Mouse (Mus musculus) NIH3T3 (cell line): ENCODE data around the gene Gm49425.
"Not testable (repeated sequence)": the region's sequence is repeated elsewhere in the genome, so short reads cannot be mapped to it uniquely, and the experiment has no call there.

ENCODE experiments used
- DNase-seq: peaks from one replicate; pipeline ENCODE4 v3.0.0-alpha.2; 2012; ENCODE audit warnings: low read depth

Gm49425 gene

GRCm38 (mm10) chr15:101517161-101517560, at the start of gene Gm49425:
Gene Gm49425 (minus strand): TSS chr15:101517261.
- not testable (repeated sequence) for DNase-seq

GRCm38 (mm10) chr15:101562850-101563249, 45.8 kb upstream of the Gm49425 start, which contains the start of gene Krt90:
Gene Krt90 (minus strand): TSS chr15:101562950.
- DNase-seq = no peak

GRCm38 (mm10) chr15:101558034-101558646, 41.1 kb upstream of the Gm49425 start:
- no peak for DNase-seq

- no peak for DNase-seq
These were observed 36.1 kb upstream of the Gm49425 start for GRCm38 (mm10) chr15:101553169-101553568.

- DNase-seq = no peak
These were observed 35.1 kb upstream of the Gm49425 start for GRCm38 (mm10) chr15:101552188-101552587.

- no peak for DNase-seq
These were observed 33.5 kb upstream of the Gm49425 start, which contains the start of gene Krt82 for GRCm38 (mm10) chr15:101550567-101550966. Gene Krt82 (minus strand): TSS chr15:101550667.

- DNase-seq = no peak
These were observed 27.4 kb upstream of the Gm49425 start for GRCm38 (mm10) chr15:101544478-101544877.

- no peak for DNase-seq
These were observed 25.5 kb upstream of the Gm49425 start for GRCm38 (mm10) chr15:101542543-101542942.

GRCm38 (mm10) chr15:101538580-101538900, 21.5 kb upstream of the Gm49425 start:
- no peak for DNase-seq

- DNase-seq = peak; percentile 21
These were observed 21.0 kb upstream of the Gm49425 start for GRCm38 (mm10) chr15:101537864-101538579.

GRCm38 (mm10) chr15:101536054-101536850, 19.2 kb upstream of the Gm49425 start:
- peak; percentile 36 for DNase-seq

- DNase-seq = no peak
These were observed 15.7 kb upstream of the Gm49425 start, which contains the start of gene Krt84 for GRCm38 (mm10) chr15:101532720-101533119. Gene Krt84 (minus strand): TSS chr15:101532820.

GRCm38 (mm10) chr15:101522556-101523232, 5.6 kb upstream of the Gm49425 start:
- no peak for DNase-seq

GRCm38 (mm10) chr15:101519792-101520191, 2.7 kb upstream of the Gm49425 start:
- peak; percentile 92 for DNase-seq

- no peak for DNase-seq
These were observed 8.8 kb downstream of the Gm49425 start for GRCm38 (mm10) chr15:101508247-101508646.

- DNase-seq = no peak
These were observed 9.9 kb downstream of the Gm49425 start for GRCm38 (mm10) chr15:101506896-101507758.

GRCm38 (mm10) chr15:101497181-101497580, 19.9 kb downstream of the Gm49425 start:
- peak; percentile 88 for DNase-seq

GRCm38 (mm10) chr15:101495266-101495665, 21.8 kb downstream of the Gm49425 start:
- DNase-seq = peak; percentile 86

GRCm38 (mm10) chr15:101494203-101494602, 22.9 kb downstream of the Gm49425 start:
- peak; percentile 31 for DNase-seq

- no peak for DNase-seq
These were observed 23.3 kb downstream of the Gm49425 start for GRCm38 (mm10) chr15:101493713-101494112.

- DNase-seq = peak; percentile 29
These were observed 24.3 kb downstream of the Gm49425 start for GRCm38 (mm10) chr15:101492718-101493117.
